Mouse (Mus musculus): ENCODE results near the gene Lrsam1. TPM values are rescaled to one million over a fixed set of nuclear protein-coding genes. Genes with fewer than 3 reads are reported as not detected.

Lrsam1 gene
- polyA plus RNA-seq, 1 experiment from 2014 or later = 10.7 TPM

DNA sequence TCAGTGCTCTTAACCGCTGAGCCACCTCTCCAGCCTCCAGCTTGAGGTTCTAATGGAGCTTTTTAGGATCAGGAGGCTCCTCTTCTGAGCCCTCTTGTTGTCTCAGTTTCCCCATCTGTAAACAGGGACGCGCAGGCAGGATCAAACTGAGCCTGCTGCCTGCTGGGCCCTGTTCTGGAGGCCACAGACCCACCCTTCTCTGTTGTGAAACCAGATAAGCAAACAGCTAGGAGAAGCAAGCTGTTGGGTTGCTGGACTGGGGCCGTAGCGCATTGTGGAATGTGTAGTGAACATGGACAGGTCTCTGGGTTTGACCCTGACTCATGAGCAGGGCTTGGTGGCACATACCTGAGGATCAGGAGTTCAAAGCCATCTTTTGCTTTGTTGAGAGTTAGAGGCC, 56.8 kb downstream of the Lrsam1 start:
- H3K9me3 ChIP-seq (ENCODE audit: control insufficient read depth, low read length) = no peaks in the 10 kb centered on the region
- no peak overlapping the region for H3K9ac ChIP-seq (ENCODE audit: low read length)
- H3K27ac ChIP-seq (ENCODE audit: low read depth, low read length) = no peak overlapping the region
- peaks cover 17% of the 10 kb centered on the region for H3K4me1 ChIP-seq (replicated peaks; ENCODE audit: control insufficient read depth, insufficient read depth, low read length)
- H3K36me3 ChIP-seq (ENCODE audit: control insufficient read depth, insufficient read depth, low read length) = no peaks in the 10 kb centered on the region
- 90% methylated on average over 5 of the region's 5 CpGs for WGBS
- H3K4me2 ChIP-seq (ENCODE audit: low read depth, low read length, severe bottlenecking) = no peak overlapping the region
- H3K27me3 ChIP-seq (ENCODE audit: control insufficient read depth, insufficient read depth, low read length) = peaks cover 2% of the 10 kb centered on the region; the same call in 1 of the 2 replicates
- no peak overlapping the region for H3K4me3 ChIP-seq (ENCODE audit: low read depth, low read length)
- ATAC-seq (replicated peaks; ENCODE audit: low FRiP score) (no peak), DNase-seq (ENCODE audit: low spot score) (no peak)

- Histone ChIP-seq H3K4me1 (replicated peaks; ENCODE audit: control insufficient read depth, insufficient read depth, low read length) (peaks cover 14% of the 10 kb centered on the region), H3K9me3 (ENCODE audit: control insufficient read depth, low read length) (no peaks in the 10 kb centered on the region), H3K27me3 (ENCODE audit: control insufficient read depth, insufficient read depth, low read length) (no peaks in the 10 kb centered on the region), H3K4me3 (ENCODE audit: low read depth, low read length) (no peak overlapping the region), H3K36me3 (ENCODE audit: control insufficient read depth, insufficient read depth, low read length) (no peaks in the 10 kb centered on the region), H3K27ac (ENCODE audit: low read depth, low read length) (no peak overlapping the region), H3K9ac (ENCODE audit: low read length) (no peak overlapping the region), H3K4me2 (ENCODE audit: low read depth, low read length, severe bottlenecking) (no peak overlapping the region)
- ATAC-seq (replicated peaks; ENCODE audit: low FRiP score) = no peak
- WGBS = 95% methylated on average over 4 of the region's 4 CpGs
- no peak for DNase-seq (ENCODE audit: low spot score)
These were observed 57.9 kb downstream of the Lrsam1 start for GRCm38 (mm10) chr2:32903470-32903869.

- H3K36me3 ChIP-seq (ENCODE audit: control insufficient read depth, insufficient read depth, low read length) = no peaks in the 10 kb centered on the region
- no peak overlapping the region for H3K27ac ChIP-seq (ENCODE audit: low read depth, low read length)
- H3K4me2 ChIP-seq (ENCODE audit: low read depth, low read length, severe bottlenecking) = no peak overlapping the region
- ATAC-seq (replicated peaks; ENCODE audit: low FRiP score) (no peak), DNase-seq (ENCODE audit: low spot score) (no peak)
- no peaks in the 10 kb centered on the region for H3K27me3 ChIP-seq (ENCODE audit: control insufficient read depth, insufficient read depth, low read length)
- 89% methylated on average over 9 of the region's 9 CpGs for WGBS
- no peak overlapping the region for H3K9ac ChIP-seq (ENCODE audit: low read length)
- H3K9me3 ChIP-seq (ENCODE audit: control insufficient read depth, low read length) = no peaks in the 10 kb centered on the region
- no peak overlapping the region for H3K4me3 ChIP-seq (ENCODE audit: low read depth, low read length)
- peaks cover 6% of the 10 kb centered on the region; the same call in 1 of the 2 replicates for H3K4me1 ChIP-seq (replicated peaks; ENCODE audit: control insufficient read depth, insufficient read depth, low read length)
These were observed 59.3 kb downstream of the Lrsam1 start for GRCm38 (mm10) chr2:32902126-32902525.

DNA sequence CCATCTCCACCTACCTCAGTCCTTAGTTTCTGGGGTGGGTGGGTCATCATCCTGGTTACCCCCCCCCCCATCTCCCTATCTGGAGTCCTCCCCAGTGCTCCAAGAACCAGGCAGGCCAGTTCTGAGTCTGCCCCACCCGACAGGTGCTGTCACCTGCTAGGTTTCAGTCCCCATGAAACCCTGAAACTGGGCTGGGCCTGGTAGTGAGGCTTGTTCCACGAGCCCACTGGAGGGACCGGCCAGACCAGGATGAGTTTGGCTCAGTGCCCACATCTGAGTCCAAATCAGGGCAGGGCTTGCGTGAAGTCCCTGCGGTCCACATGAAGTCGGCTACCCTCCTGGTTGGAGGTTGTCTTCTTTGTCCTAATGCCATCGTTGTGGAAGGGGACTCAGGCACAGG, 62.4 kb downstream of the Lrsam1 start:
- H3K4me3 ChIP-seq (ENCODE audit: low read depth, low read length) = no peak overlapping the region
- no peaks in the 10 kb centered on the region for H3K9me3 ChIP-seq (ENCODE audit: control insufficient read depth, low read length)
- no peaks in the 10 kb centered on the region for H3K27me3 ChIP-seq (ENCODE audit: control insufficient read depth, insufficient read depth, low read length)
- H3K27ac ChIP-seq (ENCODE audit: low read depth, low read length) = no peak overlapping the region
- ATAC-seq (replicated peaks; ENCODE audit: low FRiP score) (no peak), DNase-seq (ENCODE audit: low spot score) (no peak)
- no peak overlapping the region for H3K9ac ChIP-seq (ENCODE audit: low read length)
- H3K4me2 ChIP-seq (ENCODE audit: low read depth, low read length, severe bottlenecking) = no peak overlapping the region
- peaks cover 13% of the 10 kb centered on the region; the same call in 1 of the 2 replicates for H3K4me1 ChIP-seq (replicated peaks; ENCODE audit: control insufficient read depth, insufficient read depth, low read length)
- H3K36me3 ChIP-seq (ENCODE audit: control insufficient read depth, insufficient read depth, low read length) = no peaks in the 10 kb centered on the region
- WGBS = 86% methylated on average over 7 of the region's 7 CpGs

DNA sequence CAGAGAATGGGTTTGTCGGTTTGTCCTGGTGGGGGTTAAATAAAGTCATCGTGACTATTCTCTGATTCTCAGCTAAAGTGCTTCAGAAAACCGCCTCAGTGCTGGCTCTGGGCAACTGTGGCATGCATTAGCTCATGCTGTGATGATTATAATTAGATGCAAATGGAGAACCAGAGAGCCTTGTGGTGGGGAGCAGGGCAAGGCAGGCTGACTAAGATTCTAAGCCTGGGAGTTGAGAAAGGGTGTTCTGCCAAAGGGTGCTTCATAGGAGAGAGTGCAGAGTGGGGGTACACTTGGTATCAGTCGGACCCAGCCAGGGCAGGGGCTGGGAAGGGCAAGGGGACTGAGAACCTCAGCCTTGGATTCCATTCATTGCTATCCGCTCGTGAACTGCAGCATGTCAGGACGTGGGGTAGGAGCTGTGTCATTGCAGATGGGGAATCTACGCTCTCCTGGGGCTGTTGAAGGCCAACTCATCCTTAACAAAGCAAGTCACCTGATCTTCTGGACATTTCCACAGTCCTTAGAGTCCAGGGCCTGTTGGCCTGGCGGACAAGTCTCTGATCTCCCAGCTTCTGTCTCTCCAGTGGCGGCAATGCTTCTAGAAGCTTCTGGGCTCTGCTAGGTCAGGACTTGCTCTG, 64.8 kb downstream of the Lrsam1 start:
- no peaks in the 10 kb centered on the region for H3K36me3 ChIP-seq (ENCODE audit: control insufficient read depth, insufficient read depth, low read length)
- H3K9me3 ChIP-seq (ENCODE audit: control insufficient read depth, low read length) = no peaks in the 10 kb centered on the region
- H3K27ac ChIP-seq (ENCODE audit: low read depth, low read length) = no peak overlapping the region
- H3K9ac ChIP-seq (ENCODE audit: low read length) = no peak overlapping the region
- 54% methylated on average over 10 of the region's 10 CpGs for whole genome bisulfite sequencing
- H3K4me1 ChIP-seq (replicated peaks; ENCODE audit: control insufficient read depth, insufficient read depth, low read length) = peaks cover 13% of the 10 kb centered on the region; the same call in 1 of the 2 replicates
- H3K27me3 ChIP-seq (ENCODE audit: control insufficient read depth, insufficient read depth, low read length) = no peaks in the 10 kb centered on the region
- no peak overlapping the region for H3K4me3 ChIP-seq (ENCODE audit: low read depth, low read length)
- ATAC-seq (replicated peaks; ENCODE audit: low FRiP score) = no peak
- H3K4me2 ChIP-seq (ENCODE audit: low read depth, low read length, severe bottlenecking) = no peak overlapping the region
- no peak for DNase-seq (ENCODE audit: low spot score)

GRCm38 (mm10) chr2:32895606-32896106, 65.8 kb downstream of the Lrsam1 start:
- no peak overlapping the region for H3K27ac ChIP-seq (ENCODE audit: low read depth, low read length)
- DNase-seq (ENCODE audit: low spot score) = no peak
- no peak overlapping the region for H3K4me2 ChIP-seq (ENCODE audit: low read depth, low read length, severe bottlenecking)
- WGBS = 43% methylated on average over 7 of the region's 8 CpGs
- H3K36me3 ChIP-seq (ENCODE audit: control insufficient read depth, insufficient read depth, low read length) = no peaks in the 10 kb centered on the region
- H3K4me3 ChIP-seq (ENCODE audit: low read depth, low read length) = no peak overlapping the region
- H3K9ac ChIP-seq (ENCODE audit: low read length) = no peak overlapping the region
- no peak for ATAC-seq (replicated peaks; ENCODE audit: low FRiP score)
- H3K9me3 ChIP-seq (ENCODE audit: control insufficient read depth, low read length) = no peaks in the 10 kb centered on the region
- no peaks in the 10 kb centered on the region for H3K27me3 ChIP-seq (ENCODE audit: control insufficient read depth, insufficient read depth, low read length)
- peaks cover 13% of the 10 kb centered on the region; the same call in 1 of the 2 replicates for H3K4me1 ChIP-seq (replicated peaks; ENCODE audit: control insufficient read depth, insufficient read depth, low read length)

DNA sequence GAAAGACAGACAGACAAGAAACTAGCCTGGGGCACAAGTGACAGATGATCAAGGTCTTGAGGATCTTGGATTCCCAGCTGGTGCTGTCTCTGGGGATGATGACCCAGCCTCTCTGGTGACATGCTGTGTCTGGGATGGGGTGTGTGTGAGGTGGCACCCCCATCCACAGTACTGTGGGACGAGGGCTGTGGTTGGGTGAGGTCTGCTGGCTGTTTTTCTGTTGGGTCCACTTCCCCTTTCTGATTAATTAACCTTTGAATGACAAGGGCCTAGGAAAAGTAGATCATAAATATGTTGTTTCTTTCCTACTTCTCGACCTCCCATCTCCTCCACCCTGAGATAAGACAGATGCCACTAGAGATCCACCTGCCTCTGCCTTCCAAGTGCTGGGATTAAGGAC, 67.3 kb downstream of the Lrsam1 start:
- Histone ChIP-seq H3K36me3 (ENCODE audit: control insufficient read depth, insufficient read depth, low read length) (no peaks in the 10 kb centered on the region), H3K4me1 (replicated peaks; ENCODE audit: control insufficient read depth, insufficient read depth, low read length) (peaks cover 13% of the 10 kb centered on the region; the same call in 1 of the 2 replicates), H3K27me3 (ENCODE audit: control insufficient read depth, insufficient read depth, low read length) (no peaks in the 10 kb centered on the region), H3K9ac (ENCODE audit: low read length) (no peak overlapping the region), H3K4me3 (ENCODE audit: low read depth, low read length) (no peak overlapping the region), H3K27ac (ENCODE audit: low read depth, low read length) (no peak overlapping the region), H3K4me2 (ENCODE audit: low read depth, low read length, severe bottlenecking) (no peak overlapping the region), H3K9me3 (ENCODE audit: control insufficient read depth, low read length) (no peaks in the 10 kb centered on the region)
- WGBS = 83% methylated on average over 2 of the region's 2 CpGs
- ATAC-seq (replicated peaks; ENCODE audit: low FRiP score) = no peak
- DNase-seq (ENCODE audit: low spot score) = no peak

DNA sequence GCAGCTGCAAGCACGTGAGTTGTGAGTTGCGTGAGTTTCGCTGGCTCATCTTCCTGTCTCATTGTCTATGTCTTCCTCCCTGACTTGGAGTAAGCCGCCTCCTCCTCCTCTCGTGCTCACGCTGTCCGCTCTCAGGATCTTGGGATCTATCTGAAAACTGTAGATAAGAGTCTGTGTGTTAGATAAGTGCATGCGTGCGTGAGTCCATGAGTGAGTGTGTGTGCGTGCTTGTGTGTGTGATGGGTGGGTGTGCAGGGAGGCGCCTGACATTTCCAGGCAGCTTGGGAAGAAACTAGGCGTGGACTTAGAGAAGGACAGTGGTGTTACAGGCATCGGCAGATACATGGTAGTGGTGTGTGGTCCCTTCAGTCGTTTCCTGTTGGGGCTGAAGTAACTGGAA, 68.9 kb downstream of the Lrsam1 start:
- no peak overlapping the region for H3K4me3 ChIP-seq (ENCODE audit: low read depth, low read length)
- ATAC-seq (replicated peaks; ENCODE audit: low FRiP score) (no peak), DNase-seq (ENCODE audit: low spot score) (no peak)
- H3K4me2 ChIP-seq (ENCODE audit: low read depth, low read length, severe bottlenecking) = no peak overlapping the region
- H3K4me1 ChIP-seq (replicated peaks; ENCODE audit: control insufficient read depth, insufficient read depth, low read length) = peaks cover 16% of the 10 kb centered on the region; the same call in 1 of the 2 replicates
- no peak overlapping the region for H3K27ac ChIP-seq (ENCODE audit: low read depth, low read length)
- H3K36me3 ChIP-seq (ENCODE audit: control insufficient read depth, insufficient read depth, low read length) = no peaks in the 10 kb centered on the region
- H3K27me3 ChIP-seq (ENCODE audit: control insufficient read depth, insufficient read depth, low read length) = no peaks in the 10 kb centered on the region
- no peak overlapping the region for H3K9ac ChIP-seq (ENCODE audit: low read length)
- WGBS = 88% methylated on average over 14 of the region's 14 CpGs
- no peaks in the 10 kb centered on the region for H3K9me3 ChIP-seq (ENCODE audit: control insufficient read depth, low read length)

DNA sequence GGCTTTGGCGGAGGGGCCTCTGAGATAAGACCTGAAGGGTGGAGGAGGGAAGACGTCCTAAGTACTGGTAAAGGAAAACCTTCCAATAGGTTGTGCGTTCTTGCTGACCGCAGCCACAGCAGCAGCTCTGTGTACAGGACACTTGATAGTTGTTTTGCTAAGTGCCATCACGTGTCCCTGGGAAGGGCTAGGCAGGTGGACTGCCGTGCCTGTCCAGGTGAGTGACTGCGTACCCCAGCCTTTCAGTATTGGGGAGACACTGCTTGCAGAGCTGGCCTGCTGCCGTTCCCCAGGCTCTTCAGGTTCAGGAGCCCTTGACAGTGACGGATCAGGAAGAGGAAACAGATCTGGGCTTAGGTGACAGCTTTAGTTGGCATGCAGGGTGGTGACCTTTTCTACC, 70.1 kb downstream of the Lrsam1 start:
- H3K4me1 ChIP-seq (replicated peaks; ENCODE audit: control insufficient read depth, insufficient read depth, low read length) = peaks cover 8% of the 10 kb centered on the region; the same call in 1 of the 2 replicates
- no peak overlapping the region for H3K27ac ChIP-seq (ENCODE audit: low read depth, low read length)
- no peak for DNase-seq (ENCODE audit: low spot score)

More for the DNA sequence above, 70.1 kb downstream of the Lrsam1 start:
- H3K4me2 ChIP-seq (ENCODE audit: low read depth, low read length, severe bottlenecking) = no peak overlapping the region
- WGBS = 74% methylated on average over 9 of the region's 9 CpGs
- H3K36me3 ChIP-seq (ENCODE audit: control insufficient read depth, insufficient read depth, low read length) = no peaks in the 10 kb centered on the region
- H3K9me3 ChIP-seq (ENCODE audit: control insufficient read depth, low read length) = no peaks in the 10 kb centered on the region
- no peak for ATAC-seq (replicated peaks; ENCODE audit: low FRiP score)
- H3K27me3 ChIP-seq (ENCODE audit: control insufficient read depth, insufficient read depth, low read length) = no peaks in the 10 kb centered on the region
- H3K4me3 ChIP-seq (ENCODE audit: low read depth, low read length) = no peak overlapping the region
- no peak overlapping the region for H3K9ac ChIP-seq (ENCODE audit: low read length)

Measured in forebrain, embryonic 11.5 days (tissue).